13 mouse cellular contexts compared by ENCODE assay signal in the genomic region with DNA sequence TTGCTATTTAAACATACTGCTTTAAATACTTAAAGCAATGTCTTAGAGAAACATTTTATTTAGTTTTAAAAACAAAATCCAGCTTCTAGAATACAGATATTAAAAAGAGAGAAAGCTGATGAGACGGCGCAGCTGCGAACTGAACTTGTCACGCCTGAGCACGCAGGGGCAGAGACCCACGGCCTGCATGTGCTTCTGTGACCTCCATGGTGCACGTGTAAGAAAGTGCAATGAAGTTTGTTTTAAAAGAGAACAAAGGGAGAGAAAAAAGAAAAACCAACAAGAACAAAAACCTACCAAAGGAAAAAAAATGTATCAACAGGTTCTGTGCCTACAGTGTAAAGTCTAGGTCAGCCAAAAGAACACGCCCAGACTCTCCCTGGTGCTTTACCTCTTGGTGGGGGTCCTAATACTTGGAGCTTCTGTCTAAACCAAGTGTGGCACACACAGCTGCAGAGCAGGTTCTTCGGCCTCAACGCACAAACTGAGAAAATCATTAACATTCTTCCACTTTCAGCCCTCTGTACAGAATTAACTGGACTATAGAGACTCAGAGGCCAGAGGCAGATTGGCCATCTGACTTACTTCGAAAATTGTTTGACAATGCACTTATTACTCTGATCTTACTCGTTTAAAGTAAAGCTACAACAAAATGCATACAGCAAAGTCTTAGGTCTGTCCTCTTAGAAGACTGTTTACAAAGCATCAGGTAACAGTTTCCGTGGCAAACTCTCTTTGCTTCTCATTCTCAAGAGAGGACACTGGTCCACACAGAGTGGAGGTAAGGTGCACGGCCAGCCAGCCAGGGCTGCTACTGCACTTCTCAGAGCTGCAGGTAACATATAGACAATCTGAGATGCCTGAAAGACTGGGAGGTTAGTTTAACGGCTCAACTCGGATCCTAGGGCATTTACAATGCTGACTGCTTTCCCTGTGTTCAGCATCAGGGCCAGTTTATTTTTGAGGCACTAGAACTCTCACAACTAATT.
"Had no signal": no experiment of that assay in that cellular context is flagged by ENCODE, and none has a peak within 500 bp of the region (broad histone marks: within the 10 kb centered on the region; RNA-seq: fewer than 3 reads in every experiment).

No protein-coding gene starts in this region.

- H3K27me3 ChIP-seq: limb, embryonic 15.5 days; liver, embryonic 12.5 days; midbrain, embryonic 12.5 days; neural tube, embryonic 13.5 days had no signal

- H3K9me3 ChIP-seq: limb, embryonic 15.5 days; liver, embryonic 12.5 days; midbrain, embryonic 12.5 days; neural tube, embryonic 13.5 days had no signal

- H3K4me1 ChIP-seq: limb, embryonic 15.5 days; midbrain, embryonic 12.5 days; neural tube, embryonic 13.5 days had no signal

- DNase-seq: layer of hippocampus, adult 9-11 months; layer of hippocampus, postnatal 36 days; right cerebral cortex, adult 18-20 months; right cerebral cortex, postnatal 25 days; thymus, adult 2 months; thymus, postnatal 25 days had no signal

- ATAC-seq: intestine, embryonic 16.5 days; liver, embryonic 12.5 days; lung, postnatal 0 days; midbrain, embryonic 16.5 days had no signal

- H3K4me3 ChIP-seq: limb, embryonic 15.5 days; liver, embryonic 12.5 days; midbrain, embryonic 12.5 days; neural tube, embryonic 13.5 days had no signal

- H3K4me2 ChIP-seq: limb, embryonic 15.5 days; liver, embryonic 12.5 days; midbrain, embryonic 12.5 days; neural tube, embryonic 13.5 days had no signal

- H3K27ac ChIP-seq: limb, embryonic 15.5 days; liver, embryonic 12.5 days; midbrain, embryonic 12.5 days; neural tube, embryonic 13.5 days had no signal

- H3K9ac ChIP-seq: limb, embryonic 15.5 days; liver, embryonic 12.5 days; midbrain, embryonic 12.5 days; neural tube, embryonic 13.5 days had no signal
